Mouse (Mus musculus) cerebellum, adult (tissue): ENCODE results near the gene Phgr1.

Experiments used
- ATAC-seq: cut with Nextera tagmentation; 2 replicates; pipeline ENCODE4 v1.9.2; 2017; ENCODE audit warnings: mild to moderate bottlenecking, moderate library complexity, mixed read lengths; ENCODE audit not compliant: insufficient number of reproducible peaks, low FRiP score, low TSS enrichment

Phgr1 gene

GRCm38 (mm10) chr2:118772158-118772874 lies at the start of gene Phgr1:
Phgr1 (plus strand) TSS chr2:118772769.
- no peak for ATAC-seq

DNA sequence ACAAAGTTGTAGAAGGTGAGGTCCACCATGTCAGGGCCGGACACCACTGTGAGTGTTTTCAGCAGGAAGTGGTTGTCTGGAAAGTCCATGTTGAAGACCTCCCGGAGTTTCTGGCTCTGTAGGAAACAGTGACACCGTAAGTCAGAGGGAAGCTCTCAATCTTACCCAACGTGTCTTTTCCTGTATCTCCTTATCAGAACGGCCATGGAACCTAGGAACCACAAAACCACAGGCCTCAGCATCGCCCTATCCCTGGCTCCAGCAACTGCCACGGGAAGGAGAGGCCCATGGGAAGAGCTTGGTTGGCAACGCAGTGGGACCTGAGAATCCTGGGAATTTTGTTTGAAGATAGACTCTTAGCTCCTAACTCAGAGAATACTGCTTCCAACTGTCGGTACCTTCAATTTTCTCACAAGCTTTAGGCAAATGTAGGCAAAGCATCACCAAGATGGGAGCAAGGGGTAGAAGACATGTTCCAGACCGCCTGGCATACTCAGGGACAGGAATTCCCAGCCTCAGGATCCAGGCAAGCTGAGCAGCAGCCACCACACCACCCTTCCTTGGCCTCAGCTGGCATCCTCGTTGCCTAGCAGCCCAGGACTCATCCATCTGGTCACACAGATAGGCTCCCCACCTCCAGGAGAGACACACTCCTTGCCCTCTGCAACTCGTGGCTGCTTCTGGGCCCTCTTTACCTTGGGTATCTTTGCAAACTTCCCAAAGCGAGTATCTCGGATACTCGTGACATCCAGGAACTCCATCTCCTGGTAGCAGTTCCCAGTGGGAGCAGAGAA lies 48.7 kb upstream of the Phgr1 start:
- ATAC-seq, result no peak

DNA sequence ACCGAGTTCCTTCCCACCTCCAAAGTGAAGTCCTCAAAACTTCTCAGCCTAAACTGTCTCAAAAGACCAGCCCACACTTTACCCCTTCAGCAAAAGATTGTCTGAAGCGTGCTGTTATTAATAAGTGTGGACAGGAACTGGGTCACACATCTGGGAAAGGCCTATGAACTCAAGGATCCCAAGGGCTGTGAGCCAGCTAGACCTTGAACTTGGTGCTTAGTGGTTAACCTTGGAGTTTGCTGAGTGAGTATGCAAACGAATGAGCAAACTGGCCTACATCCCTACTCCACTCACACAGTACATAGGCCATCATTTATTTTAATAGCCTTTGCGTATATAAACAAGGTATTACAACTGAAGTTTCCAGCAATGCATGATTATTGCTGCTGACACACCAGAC lies 47.1 kb upstream of the Phgr1 start:
- ATAC-seq, result no peak

- ATAC-seq, result no peak
These were observed 45.7 kb upstream of the Phgr1 start for GRCm38 (mm10) chr2:118726873-118727272.

DNA sequence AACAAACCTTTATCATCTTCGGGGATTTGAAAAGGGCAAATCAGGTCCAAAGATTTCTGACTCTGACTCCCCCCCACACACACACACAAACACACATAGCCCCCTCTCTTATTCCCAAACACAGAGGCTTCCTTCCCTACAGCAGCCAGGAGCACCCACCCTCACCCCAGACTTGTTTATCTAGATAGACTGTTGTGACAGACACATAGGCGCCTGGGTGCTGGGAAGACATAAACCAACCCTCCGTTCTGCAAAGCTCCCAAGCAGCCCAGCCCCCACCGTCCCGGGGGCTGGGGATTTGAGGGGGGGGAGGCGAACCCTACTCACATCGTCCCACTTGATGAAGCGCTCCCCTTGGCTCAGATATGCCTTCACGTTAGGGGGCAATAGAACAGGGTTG lies 44.7 kb upstream of the Phgr1 start:
- ATAC-seq, result no peak

GRCm38 (mm10) chr2:118728337-118728736 lies 44.2 kb upstream of the Phgr1 start, which contains the start of gene Plcb2:
Plcb2 (minus strand) TSS chr2:118728438.
- no peak for ATAC-seq

- ATAC-seq, result no peak
These were observed 43.4 kb upstream of the Phgr1 start for GRCm38 (mm10) chr2:118729194-118729593.

GRCm38 (mm10) chr2:118729816-118730621 lies 42.5 kb upstream of the Phgr1 start:
- ATAC-seq, result no peak

DNA sequence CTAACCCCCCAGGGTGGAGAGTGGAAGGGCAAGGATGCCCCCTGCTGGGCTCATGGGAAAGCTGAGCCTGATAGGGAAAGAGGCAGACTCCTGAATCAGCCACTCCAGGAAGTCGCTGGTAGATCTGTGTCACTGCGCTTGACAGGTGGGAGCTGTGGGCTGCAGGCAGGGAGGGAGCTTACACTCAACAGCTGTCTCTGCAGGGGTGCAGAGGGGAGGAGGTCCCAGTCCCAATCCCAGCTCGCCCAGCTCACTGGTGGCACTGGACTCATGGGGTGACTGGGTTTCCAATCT lies 42.0 kb upstream of the Phgr1 start:
- ATAC-seq, result no peak

DNA sequence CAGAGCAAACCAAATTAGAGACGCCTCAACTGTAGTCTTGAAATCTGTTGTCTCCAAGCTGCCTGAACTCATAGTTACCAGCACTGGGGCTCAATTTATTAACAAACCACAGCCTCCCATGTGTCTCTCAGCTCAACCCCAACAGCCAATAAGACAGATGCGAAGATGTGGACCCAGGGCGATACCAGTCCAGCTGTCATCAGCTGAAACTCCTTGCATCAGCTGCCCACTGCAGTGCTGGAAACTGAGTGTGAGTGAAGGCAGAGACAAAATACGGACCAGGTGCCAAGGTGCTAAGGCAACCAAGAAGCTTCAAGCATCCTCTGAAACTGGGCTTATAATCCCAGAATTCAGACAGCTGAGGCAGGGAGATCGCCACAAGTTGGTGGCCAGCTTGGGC lies 40.6 kb upstream of the Phgr1 start:
- ATAC-seq, result no peak

DNA sequence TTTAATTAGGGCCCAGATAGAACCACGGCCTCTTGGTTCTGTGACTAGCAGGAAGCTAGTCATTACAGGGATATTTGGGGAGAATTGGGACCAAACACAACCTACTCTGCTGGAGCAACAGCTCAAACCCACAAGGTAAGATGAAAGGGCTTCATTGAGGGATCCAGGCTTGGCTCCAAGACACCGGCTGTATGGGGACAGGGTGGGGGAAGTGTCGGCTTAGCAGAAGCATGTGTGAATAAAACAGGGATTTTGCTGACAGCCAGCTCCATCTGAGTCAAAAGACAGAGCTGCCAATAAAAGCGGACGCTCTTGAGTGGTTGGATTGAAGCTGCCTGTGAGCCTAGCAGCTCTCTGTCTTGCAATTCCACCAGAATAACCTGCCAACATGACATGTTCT lies 39.2 kb upstream of the Phgr1 start:
- no peak for ATAC-seq

GRCm38 (mm10) chr2:118740341-118740740 lies 32.2 kb upstream of the Phgr1 start:
- no peak for ATAC-seq

DNA sequence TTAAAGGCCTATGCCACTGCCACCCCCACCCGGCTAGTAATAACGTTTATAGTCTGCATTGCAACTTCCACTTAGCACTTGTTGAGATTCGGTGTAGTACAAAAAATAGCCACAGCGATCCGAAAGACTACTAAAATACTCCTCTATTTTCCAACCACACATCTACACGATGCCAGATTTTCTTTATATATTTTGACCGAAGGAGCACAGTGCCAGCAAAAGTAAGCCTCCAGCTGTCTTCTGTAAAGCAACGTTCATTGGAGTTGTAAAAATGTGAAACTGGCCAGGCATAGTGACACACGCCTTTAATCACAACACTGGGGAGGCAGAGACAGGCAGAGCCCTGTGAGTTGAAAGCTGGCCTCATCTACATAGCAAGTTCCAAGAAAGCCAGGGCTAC lies 31.4 kb upstream of the Phgr1 start:
- ATAC-seq, result no peak

- ATAC-seq, result 0 out of 2 replicates have a peak, but pooled peaks have one; percentile 15
These were observed 29.2 kb upstream of the Phgr1 start for GRCm38 (mm10) chr2:118743261-118743943.

DNA sequence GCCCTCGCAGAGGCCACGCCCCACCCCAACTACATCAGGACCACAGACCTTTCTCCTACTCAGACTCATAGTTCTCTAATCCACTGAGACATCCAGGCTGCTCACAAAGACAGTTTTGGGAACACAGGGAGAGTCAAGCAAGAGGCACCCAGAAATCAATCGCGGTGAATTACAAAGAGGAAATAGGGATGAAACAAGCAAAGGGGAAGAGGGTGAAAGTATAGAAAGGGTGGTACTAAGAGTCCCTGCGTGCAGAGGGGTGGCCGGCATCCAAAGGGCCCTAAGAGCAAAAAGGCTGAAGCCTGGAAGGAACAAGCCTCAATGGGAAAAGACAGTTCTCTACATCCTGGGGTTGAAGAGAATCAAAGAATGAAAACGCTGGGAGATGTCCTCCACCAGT lies 27.9 kb upstream of the Phgr1 start:
- no peak for ATAC-seq

DNA sequence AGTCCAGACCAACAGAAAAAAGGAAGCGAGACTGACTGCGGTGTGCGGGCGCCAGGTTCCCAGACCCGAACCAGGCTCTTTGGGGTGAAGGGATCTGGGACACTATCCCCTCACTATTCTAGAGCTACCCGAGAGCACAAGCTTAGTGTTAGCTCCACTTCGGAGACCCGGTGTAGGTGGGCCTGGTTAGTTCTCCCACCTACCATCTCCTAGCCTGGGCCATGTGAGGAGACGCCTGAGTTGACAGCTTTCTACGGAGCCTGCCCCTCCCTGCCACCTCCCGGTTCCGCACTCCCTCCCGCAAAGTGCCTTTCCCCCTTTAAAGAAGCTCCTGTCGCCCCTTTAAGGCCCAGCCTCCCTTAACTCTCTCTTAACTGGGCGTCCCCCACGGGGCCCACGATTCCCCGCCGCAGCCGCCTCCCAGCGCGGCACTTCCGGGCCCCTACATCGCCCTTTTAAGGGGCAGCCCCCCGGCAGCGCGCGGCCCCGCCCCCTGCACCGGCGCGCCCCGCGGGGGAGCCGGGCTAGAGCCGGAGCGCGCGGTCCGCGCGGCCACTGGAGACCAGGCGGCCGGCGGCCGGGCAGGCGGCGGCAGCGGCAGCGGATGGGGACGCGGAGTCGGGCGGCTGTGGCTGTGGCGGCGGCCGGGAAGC lies 27.2 kb upstream of the Phgr1 start, which contains the start of gene Inafm2:
Inafm2 (plus strand) TSS at position 527 of the 653 bp plus-strand sequence.
- peak; percentile 88 for ATAC-seq

DNA sequence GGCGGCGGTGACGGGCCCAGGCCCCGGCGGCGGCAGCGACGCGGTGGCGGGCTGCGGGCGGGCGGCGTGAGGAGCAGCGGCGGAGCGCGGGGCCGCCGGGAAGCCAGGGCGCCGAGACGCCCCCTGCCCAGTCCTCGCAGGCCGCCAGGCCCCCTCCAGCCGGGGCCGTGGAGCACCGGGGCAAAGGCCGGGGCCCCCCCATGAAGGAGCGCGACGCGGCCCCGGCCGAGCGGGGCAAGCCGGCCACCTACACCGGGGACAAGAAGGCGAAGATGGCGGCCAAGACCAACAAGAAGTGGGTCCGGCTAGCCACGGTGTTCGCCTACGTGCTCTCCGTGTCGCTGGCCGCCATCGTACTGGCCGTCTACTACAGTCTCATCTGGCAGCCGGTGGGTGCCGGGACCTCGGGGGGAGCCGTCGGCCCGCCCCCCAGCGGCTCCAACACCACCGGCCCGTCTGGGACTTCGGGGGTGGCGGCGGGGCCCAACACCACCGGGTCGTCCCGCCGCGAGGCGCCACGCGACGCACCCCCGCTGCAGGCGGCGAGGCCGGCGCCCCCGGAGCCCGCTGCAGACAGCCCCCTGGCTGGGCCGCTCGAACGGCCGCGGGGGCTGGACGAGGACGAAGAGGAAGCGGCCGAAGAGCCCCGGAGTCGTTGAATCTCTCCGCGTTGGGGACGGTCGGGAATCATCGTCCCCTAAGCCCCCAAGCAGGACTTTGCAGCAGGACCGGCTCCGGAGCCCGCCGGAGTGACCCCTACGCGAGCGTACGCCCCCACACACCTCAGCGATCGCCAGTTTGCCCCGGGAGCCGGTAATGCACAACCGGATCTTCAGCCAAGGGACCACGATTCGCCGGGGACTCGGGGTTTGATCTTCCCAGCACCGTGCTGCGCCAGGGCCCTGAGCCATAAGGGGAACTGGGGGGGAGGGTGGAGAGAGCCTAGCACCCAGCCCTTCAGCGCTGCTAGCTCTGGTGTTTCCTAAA lies 26.4 kb upstream of the Phgr1 start:
- ATAC-seq, result no peak

DNA sequence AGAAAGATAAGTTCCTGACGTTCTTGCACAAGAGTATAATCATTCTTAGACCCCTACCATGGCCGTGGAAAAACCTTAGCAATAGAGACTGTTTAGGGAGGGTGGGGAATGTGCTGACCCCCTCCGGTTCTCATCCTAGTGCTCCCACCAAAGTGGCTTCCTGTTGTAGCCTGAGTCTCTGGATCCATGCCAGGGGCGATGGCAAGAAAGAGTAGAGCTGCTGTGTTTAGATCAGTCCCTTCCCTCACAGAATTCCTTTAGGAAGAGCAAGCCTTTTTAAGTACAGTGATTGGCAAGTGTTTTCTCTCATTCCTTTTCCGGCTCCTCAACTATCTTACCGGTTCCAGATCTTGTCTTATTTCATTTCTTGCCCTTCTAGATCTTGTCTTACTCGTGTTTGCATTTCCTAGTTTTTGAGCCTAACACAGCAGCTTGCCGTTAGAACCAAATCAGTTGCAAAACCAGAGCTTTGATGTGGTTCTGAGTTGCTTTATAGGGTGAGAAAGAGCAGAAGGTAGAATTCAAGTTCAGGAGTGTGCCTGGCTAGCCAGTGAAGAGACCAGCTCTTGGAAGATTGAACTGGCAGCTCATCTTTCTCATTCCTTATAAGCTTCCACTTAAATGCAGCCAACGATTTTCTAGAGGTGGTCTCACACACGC lies 25.1 kb upstream of the Phgr1 start:
- no peak for ATAC-seq
